Mouse (Mus musculus) olfactory bulb, adult 2 months (tissue): ENCODE data around the gene Hrc. TPM values are rescaled to one million over a fixed set of nuclear protein-coding genes. Genes with fewer than 3 reads are reported as not detected.

Source experiments
- H3K27ac ChIP-seq: fragments of 200-500 bp; 2 replicates; pipeline ENCODE4 v1.5.1; 2012; ENCODE audit warnings: low read depth, low read length; ENCODE audit not compliant: insufficient read depth
- H3K4me1 ChIP-seq: fragments of 200-500 bp; 2 replicates; pipeline ENCODE4 v1.6.1; 2012; ENCODE audit warnings: low read length; ENCODE audit not compliant: control insufficient read depth, insufficient read depth
- H3K4me3 ChIP-seq: fragments of 200-500 bp; 2 replicates; pipeline ENCODE4 v1.5.1; 2012; ENCODE audit warnings: mild to moderate bottlenecking, low read depth, low read length, moderate library complexity; ENCODE audit not compliant: insufficient read depth
- CTCF ChIP-seq: fragments of 200-500 bp; IDR thresholded peaks from 2 replicates; pipeline ENCODE4 v1.5.1; 2012; ENCODE audit warnings: low read depth, mild to moderate bottlenecking, low read length, moderate library complexity; ENCODE audit not compliant: insufficient read depth
- POLR2A ChIP-seq: fragments of 200-500 bp; IDR thresholded peaks from 2 replicates; pipeline ENCODE4 v1.6.1; 2012; ENCODE audit warnings: mild to moderate bottlenecking, low read depth, low read length, moderate library complexity; ENCODE audit not compliant: insufficient read depth
- WGBS: fragments of 180-500 bp; shearing (Covaris S2); methylation state at CpG from one replicate; pipeline ENCODE4 v1.1.7; 2018; 5-methylcytosine and 5-hydroxymethylcytosine counted together
- polyA plus RNA-seq: library from polyadenylated mRNA; stranded (reverse); fragments of >200 nt; gene quantifications from 2 replicates; pipeline ENCODE4 v1.2.4, GENCODE M21; 2012; ENCODE audit warnings: low replicate concordance; ENCODE audit not compliant: missing spikeins, insufficient read depth, insufficient read length

Gene Hrc
- polyA plus RNA-seq, 1 experiment: not detected

DNA sequence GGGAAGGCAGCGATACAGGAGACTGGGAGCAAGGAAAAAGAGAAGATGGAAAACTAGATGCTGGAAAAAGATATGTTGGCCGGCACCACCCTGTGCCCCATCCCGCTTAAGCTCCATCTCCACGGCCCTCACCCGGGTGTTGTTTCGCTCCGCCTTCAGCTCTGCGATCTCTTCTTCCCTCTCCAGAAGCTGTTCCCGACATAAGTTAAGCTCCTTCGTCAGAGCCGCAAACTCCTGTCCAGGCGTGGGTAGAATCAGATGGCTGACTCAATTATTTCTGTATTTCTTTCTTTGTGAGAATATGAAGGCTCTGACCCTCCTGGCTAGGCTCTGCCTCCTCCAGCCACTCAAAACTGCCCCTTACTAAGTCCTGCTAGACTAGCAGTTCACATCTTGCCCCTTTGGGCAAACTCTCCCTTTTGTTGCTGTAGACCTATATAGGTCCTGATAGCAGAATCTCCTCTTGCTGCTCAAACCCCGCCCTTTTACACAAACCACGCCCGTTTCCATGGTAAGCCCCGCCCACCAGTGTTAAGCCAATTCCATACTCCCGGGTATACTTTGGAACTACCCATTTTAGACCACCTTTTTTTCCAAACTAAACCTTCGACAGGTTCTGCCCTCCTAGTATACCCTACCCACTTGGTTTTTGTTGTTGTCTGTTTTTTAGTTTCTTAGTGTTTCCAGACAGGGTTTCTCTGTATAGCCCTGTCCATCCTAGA lies 25.5 kb downstream of the Hrc start:
- Histone ChIP-seq H3K4me1 (peaks cover 9% of the 10 kb centered on the region), H3K4me3 (no peak overlapping the region), H3K27ac (no peak overlapping the region)
- WGBS: 64% methylated on average over 18 of the region's 18 CpGs
- TF ChIP-seq POLR2A (no peak), CTCF (no peak)

DNA sequence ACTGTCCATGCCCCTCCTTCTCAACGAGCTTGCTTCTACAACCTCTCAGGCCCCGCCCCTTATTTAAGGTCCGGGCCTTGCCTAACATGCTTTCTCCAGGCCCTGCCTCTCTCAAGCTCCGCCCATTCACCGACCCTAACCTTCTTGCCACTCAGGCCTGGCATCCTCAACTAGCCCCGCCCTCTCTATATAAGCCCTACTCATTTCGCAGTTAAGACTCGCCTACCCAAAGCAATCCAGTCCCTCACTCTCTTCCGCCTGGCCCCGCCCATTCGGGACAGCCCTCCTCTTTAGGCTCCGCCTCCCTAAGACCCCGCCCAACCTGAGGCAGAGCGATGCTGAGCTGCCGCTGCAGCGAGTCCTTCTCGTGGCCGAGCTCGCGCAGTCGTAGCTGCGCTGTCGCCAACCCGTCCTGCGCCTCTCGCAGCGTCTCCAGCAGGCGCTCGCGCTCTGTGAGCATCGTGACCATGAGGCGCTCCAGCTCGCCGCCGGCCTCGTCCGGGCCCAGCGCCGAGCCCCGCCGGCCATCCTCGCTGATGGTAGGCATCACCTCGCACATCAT lies 26.2 kb downstream of the Hrc start:
- WGBS: 1% methylated on average over 43 of the region's 43 CpGs
- 0 out of 2 replicates have a peak, but pooled peaks have one; percentile 13 for TF ChIP-seq CTCF
- TF ChIP-seq POLR2A: peak; percentile 55; the same call in 1 of the 2 replicates

DNA sequence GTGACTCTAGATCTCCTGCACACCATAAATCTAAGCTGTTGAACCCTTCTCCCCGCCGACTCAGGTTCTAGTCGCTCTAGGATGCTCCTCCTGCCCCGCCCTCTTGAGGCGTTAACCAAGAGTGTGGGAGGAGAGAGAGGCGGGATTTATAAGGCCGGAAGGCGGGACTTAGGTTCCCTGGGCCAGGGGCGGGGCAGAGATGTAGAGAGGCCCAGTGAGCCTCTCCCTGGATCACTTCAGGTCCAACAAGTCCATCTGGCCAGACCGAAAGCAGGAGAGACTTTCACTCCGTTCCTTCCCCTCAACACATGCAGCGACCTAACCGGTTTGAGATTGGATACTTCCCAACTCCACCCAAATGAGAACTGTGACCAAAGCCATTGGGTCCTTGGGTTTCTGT lies 27.7 kb downstream of the Hrc start:
- TF ChIP-seq POLR2A: no peak
- no peak for TF ChIP-seq CTCF
- Histone ChIP-seq H3K4me1 (peaks cover 14% of the 10 kb centered on the region), H3K4me3 (no peak overlapping the region), H3K27ac (no peak overlapping the region)
- 35% methylated on average over 13 of the region's 13 CpGs for WGBS

More for the DNA sequence above, 26.2 kb downstream of the Hrc start:
- peaks cover 13% of the 10 kb centered on the region for H3K4me1 ChIP-seq
- H3K4me3 ChIP-seq: peak overlapping the region; percentile 48
- H3K27ac ChIP-seq: no peak overlapping the region

DNA sequence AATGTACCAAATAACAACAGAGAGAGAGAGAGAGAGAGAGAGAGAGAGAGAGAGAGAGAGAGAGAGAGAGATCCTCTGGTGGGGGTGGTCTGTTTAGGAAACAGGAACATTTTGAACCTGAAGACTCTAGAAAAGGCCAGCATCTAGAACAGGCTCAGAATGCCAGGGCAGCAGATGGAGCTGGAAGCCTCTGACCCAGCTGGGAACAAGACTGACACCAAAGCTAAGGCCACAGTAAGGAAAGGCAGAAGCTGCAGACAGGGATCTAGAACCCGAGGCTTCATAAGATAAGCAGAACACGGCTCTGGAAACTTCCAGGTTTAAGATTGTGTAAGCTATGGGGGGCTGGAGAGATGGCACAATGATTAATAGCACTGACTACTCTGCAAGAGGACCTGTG lies 28.9 kb downstream of the Hrc start:
- TF ChIP-seq POLR2A: no peak
- no peak for TF ChIP-seq CTCF
- Histone ChIP-seq H3K27ac (no peak overlapping the region), H3K4me1 (peaks cover 25% of the 10 kb centered on the region), H3K4me3 (no peak overlapping the region)
- WGBS: 95% methylated on average over 2 of the region's 2 CpGs

DNA sequence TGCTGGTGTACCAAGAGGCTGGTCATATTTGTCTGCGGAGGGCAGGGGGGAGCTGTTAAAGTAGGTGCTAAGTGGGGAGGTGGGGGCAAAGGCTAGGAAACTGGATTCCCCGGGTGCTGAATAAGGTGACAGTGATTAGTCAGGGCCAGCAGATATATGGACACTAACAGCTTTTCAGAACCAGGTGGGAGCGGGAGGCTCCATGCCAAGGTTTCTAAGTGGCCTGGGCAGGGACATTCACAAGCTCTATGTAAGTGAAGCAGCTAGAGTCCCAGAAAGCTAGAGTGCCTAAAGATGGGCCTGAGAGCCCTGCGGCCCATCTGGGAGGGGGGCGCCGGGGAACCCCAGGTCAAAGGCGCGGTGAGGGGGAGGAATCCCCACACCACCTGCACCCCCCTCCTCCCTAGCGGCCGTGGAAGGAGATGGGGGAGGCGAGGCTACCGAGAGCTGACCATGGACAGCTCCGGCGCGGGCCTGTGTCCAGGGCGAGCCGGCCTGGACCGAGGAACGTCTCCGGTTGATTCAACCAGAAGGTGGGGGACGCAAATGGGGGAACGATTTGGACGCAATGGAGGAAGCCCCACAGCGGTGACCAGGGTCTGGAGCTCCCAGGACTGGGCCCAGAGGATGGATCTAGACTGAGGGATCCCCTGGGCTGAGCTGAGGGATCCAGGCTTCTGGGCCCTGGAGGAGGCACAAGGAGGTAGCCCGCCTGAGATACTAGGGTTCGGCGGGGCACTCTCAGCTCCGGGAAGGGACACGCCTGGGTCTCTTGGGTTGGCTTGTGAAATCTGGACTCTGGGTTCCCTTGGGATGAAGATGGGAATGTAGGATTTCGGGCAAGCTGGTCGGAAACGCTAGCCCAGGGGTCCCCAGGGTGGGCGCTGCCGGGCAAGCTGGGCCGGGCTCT lies 30.9 kb downstream of the Hrc start:
- WGBS: 6% methylated on average over 35 of the region's 35 CpGs
- Histone ChIP-seq H3K27ac (no peak overlapping the region), H3K4me3 (peak overlapping the region; percentile 66), H3K4me1 (peaks cover 39% of the 10 kb centered on the region)
- TF ChIP-seq CTCF: no peak
- no peak for TF ChIP-seq POLR2A

DNA sequence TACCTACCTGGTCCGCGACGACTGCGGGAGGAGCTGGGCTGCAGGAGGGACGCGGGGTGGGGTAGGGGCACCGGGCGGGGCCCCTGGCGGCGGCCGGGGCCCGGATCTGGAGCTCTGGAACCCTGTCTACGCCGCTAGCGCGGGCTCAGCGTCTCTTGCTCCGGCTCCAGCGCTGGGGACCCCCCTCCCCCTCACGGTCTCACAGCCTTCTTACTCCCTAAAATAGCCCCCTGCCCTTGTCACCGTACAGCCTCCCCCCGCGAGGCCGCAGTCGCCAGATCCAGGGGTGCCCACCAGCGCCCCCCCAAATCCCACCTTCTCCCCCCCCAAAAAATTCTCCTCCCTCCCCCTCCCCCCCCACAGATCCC lies 31.5 kb downstream of the Hrc start, which contains the start of gene Ppfia3:
Ppfia3 (minus strand) TSS at position 368 of the 368 bp plus-strand sequence.
- Histone ChIP-seq H3K4me3 (peak within 1 kb of the TSS; percentile 75), H3K4me1 (peaks cover 33% of the 10 kb centered on the region), H3K27ac (peak within 1 kb of the TSS; percentile 63)
- under 1% methylated on average over 24 of the region's 26 CpGs for WGBS
- TF ChIP-seq CTCF (no peak), POLR2A (no peak)

DNA sequence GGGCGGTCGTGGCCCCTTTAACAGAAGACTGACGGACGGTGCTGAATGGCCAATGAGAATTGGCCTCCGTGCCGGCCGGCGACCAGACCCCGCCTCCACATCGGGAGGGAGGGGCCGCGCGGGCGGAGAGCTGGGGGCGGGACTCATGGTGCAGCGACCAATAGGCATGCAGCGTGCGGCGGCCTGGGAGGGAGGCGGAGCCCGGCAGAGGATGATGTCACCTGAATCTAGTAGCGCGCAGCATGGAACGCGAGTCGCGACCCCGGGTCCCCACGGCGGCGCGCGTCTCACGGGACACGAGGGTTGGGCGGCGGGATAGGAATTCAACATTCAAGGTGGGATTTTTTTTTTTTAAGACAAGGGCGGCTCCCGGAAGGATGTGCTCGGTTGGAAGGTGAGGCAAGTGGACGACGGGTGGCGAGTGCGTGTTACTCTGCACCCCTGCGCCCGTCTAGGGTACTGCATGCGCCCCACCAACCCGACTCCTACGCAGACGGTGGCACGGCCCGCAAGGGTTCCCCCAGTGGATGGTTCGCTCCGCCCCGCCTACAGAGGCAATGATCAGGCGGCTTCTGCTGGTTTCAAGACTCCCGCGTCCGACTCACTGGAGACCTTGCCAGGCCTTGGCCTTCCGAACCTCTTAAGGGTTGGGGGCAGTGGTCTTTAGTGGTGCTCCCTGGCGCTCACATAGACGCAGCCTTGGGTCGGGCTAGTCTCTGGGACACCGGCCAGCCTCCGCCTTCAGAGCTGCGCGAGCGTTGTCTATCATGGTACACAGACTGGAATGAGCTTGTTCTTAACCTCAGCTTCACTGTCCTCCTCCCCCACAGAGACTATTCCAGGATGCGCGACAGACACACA lies 32.2 kb downstream of the Hrc start:
- H3K4me3 ChIP-seq: peak overlapping the region; percentile 75
- under 1% methylated on average over 69 of the region's 70 CpGs for WGBS
- peaks cover 30% of the 10 kb centered on the region for H3K4me1 ChIP-seq
- peak overlapping the region; percentile 63 for H3K27ac ChIP-seq
- TF ChIP-seq CTCF: peak; percentile 93
- no peak; the same call in none of the 2 replicates for TF ChIP-seq POLR2A

DNA sequence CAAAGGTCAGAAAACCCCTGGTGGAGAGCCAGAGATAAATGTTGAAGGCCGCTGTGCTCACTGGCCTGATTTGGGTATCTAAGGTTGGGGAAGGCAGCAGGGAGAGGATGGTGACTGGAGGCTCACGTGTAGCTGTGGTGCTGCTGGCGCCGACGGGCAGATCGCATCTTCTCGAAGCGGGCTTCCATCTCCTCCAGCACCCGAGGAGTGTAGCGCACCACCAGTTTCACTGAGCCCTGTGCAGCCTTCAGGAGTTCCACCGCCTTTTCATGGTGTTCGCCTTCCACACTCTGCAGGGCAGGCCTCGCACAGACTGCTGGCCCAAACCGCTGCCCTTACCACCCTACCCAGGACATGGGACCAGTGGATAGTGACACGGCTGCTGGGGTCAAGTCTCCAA lies 33.1 kb downstream of the Hrc start:
- H3K4me3 ChIP-seq: peak overlapping the region; percentile 75
- no peak overlapping the region for H3K27ac ChIP-seq
- TF ChIP-seq CTCF (no peak), POLR2A (no peak)
- 80% methylated on average over 15 of the region's 15 CpGs for WGBS
- peaks cover 30% of the 10 kb centered on the region for H3K4me1 ChIP-seq

DNA sequence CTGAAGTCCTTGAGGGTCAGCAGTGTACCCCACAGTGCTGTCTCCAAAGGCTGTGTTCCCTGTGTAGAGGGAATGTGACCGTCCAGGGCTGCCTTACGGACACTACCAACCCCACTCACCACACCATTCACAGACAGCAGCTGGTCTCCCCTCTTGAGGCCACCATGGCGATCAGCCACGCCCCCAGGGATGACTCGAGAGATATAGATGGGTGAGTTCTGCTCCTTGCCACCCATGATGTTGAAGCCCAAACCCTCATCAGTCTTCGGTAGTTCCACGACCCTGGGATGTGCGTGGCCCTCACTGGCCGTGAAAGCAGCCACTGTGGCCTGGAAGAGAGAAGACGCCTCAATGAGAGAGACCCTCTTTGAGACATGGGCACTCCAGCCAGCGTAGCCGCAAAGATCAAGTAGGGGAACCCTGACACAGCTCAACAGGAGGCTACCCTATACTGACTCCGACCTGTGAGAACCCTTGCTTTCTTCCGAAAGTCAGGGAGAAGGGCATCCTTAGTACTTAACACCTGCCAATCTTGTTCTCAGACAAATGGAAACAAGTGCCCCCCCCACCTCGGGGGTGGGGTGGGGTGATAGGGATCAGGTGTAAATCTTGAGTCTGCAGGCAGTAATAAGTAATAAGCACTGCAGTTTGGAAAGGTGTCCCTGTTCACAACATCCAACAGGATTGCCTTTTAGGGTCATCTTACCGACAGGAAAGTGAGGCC lies 34.1 kb downstream of the Hrc start:
- H3K4me1 ChIP-seq: peaks cover 30% of the 10 kb centered on the region
- 76% methylated on average over 16 of the region's 16 CpGs for WGBS
- no peak overlapping the region for H3K4me3 ChIP-seq
- TF ChIP-seq CTCF (no peak), POLR2A (no peak)
- no peak overlapping the region for H3K27ac ChIP-seq
